Mouse (Mus musculus): Measurements from ENCODE around the gene Ybx1. TPM values are rescaled to one million over a fixed set of nuclear protein-coding genes. Genes with fewer than 3 reads are reported as not detected.
"Not testable (repeated sequence)": the region's sequence is repeated elsewhere in the genome, so short reads cannot be mapped to it uniquely, and the experiment has no call there.

Ybx1 gene
- total RNA-seq (2021) = 100 to 1,000 TPM; 218 to 230 TPM

DNA sequence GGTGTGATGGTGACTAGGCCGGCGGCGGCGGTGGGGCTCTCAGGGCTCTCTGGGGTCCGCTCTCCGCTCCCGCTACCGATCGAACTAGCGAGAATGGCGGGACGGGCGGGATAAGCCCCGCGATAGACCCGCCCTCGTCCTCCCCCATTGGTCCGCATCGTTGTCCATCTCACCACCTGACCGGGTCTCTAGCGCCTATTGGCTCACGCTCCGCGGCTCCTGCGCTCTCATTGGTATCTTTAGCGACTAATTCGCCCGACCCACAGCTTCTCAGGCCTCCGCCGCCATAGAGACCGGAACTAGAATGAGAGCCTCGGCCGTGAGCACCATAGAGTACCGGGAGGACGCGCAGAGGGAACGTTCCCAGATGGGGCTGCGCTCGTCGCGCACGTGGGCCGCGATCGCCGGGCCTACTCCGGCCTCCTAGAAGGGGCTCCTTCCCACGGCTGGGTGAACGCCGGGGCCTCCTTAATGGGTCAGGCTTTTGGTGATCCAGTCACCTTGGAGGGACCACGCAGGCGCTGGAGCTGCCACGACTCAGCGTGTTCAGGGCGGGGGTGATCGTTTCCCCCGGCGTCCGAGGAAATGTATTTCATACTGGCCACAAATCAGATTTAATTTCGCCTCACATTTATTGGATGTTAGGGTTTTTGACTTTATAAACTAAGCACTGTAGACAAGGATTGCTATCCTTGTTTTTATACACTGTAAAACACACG, at the start of gene Ybx1:
Gene Ybx1 (minus strand): TSS at position 190 of the 719 bp plus-strand sequence.
- DNase-seq (ENCODE audit: low spot score in 2 of 2) = peak; percentile 100
- intact Hi-C loops (cut with DNase I) = loop anchor here (1.0 to 2.0 kb wide), 2 partner anchors 26 to 48 kb away; partner anchors contain the start of gene Ppih

DNA sequence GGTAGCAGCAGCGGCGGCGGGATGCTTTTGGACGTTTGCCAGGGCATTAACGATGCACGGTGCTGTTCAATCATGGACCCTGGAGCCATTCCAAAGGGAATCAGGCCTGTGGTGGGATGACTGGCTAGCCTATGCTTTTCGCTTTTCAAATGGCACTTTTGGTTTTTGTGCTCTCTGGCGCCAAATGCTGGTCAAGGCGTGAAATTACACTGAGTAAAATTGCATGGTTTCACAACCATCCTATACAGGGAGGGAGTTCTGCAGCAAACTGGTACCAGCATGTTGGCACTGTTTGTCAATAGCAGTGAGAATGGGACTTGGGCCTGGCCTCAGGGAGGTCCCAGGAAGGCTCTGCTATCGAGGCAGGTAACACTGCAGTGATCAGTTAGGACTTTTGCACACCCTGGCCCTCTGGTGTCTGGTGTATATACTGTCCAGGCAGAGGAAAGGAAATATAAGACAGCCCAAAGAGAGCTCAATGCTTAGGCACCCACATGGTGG, 44.5 kb upstream of the Ybx1 start:
- peak; percentile 16 to 27 for DNase-seq (ENCODE audit: low spot score in 2 of 2)
- intact Hi-C loops (cut with DNase I) = no loop called here

- DNase-seq (ENCODE audit: low spot score in 2 of 2) = peak; percentile 6 to 9
- intact Hi-C loops (cut with DNase I) = no loop called here
These were observed 44.0 kb upstream of the Ybx1 start for GRCm38 (mm10) chr4:119338422-119338821.

DNA sequence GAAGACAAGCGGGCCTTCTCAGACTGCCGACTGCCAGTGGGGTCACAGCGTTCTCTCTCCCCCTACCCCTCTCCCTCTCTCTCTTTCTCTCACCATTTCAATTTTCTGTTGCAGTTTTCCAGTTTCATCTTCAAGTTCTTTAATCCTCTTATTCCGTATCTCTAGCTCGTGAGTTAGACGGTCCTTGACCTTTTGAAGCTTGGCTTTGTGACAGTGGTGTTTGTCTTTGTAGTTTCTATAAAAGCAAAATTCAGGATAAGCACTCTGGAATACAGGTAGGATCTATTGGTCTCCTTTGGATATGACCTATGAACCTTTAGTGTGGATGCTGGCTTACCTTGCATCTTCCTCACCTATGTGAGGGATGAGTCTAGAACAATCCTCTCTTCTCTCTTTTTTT, 39.1 kb upstream of the Ybx1 start:
- DNase-seq (ENCODE audit: low spot score in 2 of 2) = no peak
- intact Hi-C loops (cut with DNase I) = no loop called here

- intact Hi-C loops (cut with DNase I) = loop anchor here (1.0 kb wide), 1 partner anchor 27 kb away; the partner anchor contains the start of gene Ybx1
- peak; percentile 7 for DNase-seq (ENCODE audit: low spot score in 2 of 2)
These were observed 26.6 kb upstream of the Ybx1 start for GRCm38 (mm10) chr4:119320896-119321550.

DNA sequence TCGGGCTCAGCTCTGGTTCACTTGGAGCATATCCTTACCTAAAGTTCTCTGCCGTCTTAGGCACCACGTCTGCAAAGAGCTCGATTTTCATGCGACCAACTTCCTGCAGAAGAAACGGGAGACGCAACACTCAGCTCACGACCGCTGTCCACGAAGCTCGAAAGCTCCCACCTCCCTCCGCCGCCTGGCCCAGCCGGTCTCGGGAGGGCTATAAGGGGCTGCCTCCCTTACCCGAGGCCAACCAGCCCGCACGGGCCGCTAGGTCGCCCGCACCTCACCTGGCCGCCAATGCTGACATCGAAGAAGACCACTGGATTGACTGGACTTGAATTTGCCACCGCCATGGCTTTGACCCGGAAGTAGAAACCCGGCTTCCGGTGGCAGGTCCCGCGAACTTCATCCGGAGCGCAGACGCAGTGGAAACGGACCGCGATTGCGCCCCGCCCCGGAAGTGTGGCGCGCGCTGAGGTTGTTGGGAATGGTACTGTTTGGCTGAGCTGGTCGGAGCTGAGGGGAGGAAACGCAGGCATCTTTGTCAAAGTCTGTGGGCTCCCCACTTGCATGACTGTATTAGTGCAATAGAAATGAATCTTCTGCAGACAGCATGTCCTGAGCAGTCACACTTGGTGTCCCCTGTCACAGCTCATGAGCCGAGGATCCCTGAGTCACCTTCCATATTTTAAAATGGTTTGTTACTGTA, 25.9 kb upstream of the Ybx1 start, which contains the start of gene Ppih:
Gene Ppih (minus strand): TSS at position 416 of the 700 bp plus-strand sequence.
- peak; percentile 96 to 97 for DNase-seq (ENCODE audit: low spot score in 2 of 2)
- intact Hi-C loops (cut with DNase I) = loop anchor here (1.0 kb wide), 1 partner anchor 26 kb away; the partner anchor contains the start of gene Ybx1

DNA sequence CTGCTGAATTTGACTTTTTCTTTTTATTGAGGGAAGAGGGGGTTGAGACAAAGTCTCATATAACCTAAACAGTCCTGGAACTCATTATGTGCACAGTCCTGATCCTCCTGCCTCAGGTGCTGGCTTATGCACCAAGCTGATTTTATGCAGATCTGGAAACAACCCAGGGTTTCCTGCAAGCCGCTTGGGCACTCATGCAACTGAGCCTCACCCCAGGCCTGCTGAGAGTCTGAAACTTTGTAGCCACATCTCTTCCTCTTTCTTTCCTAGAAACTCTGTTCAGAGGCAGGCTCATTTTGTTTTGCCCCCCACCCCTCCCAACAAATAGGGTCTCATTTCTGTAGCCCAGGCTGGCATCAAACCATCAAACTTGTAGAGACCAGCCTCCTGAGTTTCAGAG, 19.4 kb upstream of the Ybx1 start:
- intact Hi-C loops (cut with DNase I) = no loop called here
- no peak for DNase-seq (ENCODE audit: low spot score in 2 of 2)

DNA sequence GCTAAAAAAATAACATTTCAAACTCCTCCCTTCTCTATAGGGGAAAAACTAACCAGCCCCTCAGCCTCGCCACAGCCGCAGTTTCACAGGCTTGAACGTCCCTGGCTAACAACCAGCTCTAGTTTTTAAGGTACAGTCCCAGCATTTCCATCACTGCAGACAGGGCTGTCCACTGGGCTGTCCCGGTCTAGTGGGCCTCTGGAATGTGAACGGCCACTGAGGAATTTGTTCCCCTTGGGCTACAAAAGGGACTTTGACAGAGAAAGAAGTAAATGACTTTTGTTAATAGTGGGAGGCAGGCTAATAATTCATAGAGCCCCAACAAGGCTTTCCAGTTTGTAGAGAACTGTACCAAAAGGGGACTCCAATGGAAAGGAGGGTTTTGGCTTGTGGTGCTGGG, 11.0 kb upstream of the Ybx1 start:
- intact Hi-C loops (cut with DNase I) = no loop called here
- no peak for DNase-seq (ENCODE audit: low spot score in 2 of 2)

DNA sequence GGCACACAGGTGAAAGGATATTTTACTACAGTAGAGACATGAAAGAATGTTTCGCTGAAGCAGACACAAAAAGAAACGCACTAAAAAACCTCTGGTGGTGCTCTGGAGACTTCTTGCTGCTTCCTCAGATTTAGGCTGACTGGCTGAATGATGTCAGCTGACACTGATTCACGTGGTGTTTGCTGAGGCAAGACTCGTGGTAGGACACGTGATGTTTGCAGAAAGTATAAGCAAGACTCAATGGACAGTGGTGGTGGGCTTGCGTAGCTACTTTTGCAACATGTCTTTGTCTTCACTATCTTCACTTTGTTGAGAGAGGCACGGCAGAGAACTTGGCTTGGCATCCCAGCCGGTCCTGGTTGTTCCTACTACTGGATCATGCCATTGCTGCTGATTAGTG, 8.9 kb upstream of the Ybx1 start:
- intact Hi-C loops (cut with DNase I) = no loop called here
- DNase-seq (ENCODE audit: low spot score in 2 of 2) = no peak

- intact Hi-C loops (cut with DNase I) = no loop called here
- no peak for DNase-seq (ENCODE audit: low spot score in 2 of 2)
These were observed 7.4 kb upstream of the Ybx1 start for GRCm38 (mm10) chr4:119301777-119302176.

- intact Hi-C loops (cut with DNase I) = no loop called here
- DNase-seq (ENCODE audit: low spot score in 2 of 2) = no peak
These were observed 6.4 kb upstream of the Ybx1 start for GRCm38 (mm10) chr4:119300761-119301160.

DNA sequence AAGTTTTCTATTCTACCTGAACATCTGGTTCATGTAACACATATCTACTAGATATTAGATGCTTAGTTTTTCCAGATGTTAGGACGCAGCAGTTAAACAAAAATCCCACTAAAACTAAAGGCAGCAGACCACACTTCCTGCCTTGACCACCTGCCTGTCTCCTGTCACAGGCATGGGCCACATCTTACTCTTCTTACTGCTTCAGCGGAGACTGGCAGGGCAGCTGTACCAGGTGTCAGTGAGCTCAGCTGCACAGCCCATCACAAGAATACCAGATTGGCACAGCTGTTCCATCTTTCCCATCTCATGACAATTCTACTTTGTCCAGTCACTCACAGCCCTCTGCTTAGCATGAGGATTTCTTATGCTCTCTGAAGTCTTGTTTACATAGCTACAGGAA, 3.0 kb upstream of the Ybx1 start:
- DNase-seq (ENCODE audit: low spot score in 2 of 2) = no peak
- intact Hi-C loops (cut with DNase I) = no loop called here

GRCm38 (mm10) chr4:119295134-119295453, 690 bp upstream of the Ybx1 start:
- intact Hi-C loops (cut with DNase I) = loop anchor here (2.0 kb wide), 1 partner anchor 48 kb away; no protein-coding TSS in a partner anchor
- DNase-seq (ENCODE audit: low spot score in 2 of 2) = peak in 1 of 2 experiments; percentile 8

GRCm38 (mm10) chr4:119293574-119294258, 688 bp downstream of the Ybx1 start:
- intact Hi-C loops (cut with DNase I) = loop anchor here (1.0 to 2.0 kb wide), 2 partner anchors 27 to 47 kb away; partner anchors contain the start of gene Ppih
- DNase-seq (ENCODE audit: low spot score in 2 of 2) = peak; percentile 16 to 23

DNA sequence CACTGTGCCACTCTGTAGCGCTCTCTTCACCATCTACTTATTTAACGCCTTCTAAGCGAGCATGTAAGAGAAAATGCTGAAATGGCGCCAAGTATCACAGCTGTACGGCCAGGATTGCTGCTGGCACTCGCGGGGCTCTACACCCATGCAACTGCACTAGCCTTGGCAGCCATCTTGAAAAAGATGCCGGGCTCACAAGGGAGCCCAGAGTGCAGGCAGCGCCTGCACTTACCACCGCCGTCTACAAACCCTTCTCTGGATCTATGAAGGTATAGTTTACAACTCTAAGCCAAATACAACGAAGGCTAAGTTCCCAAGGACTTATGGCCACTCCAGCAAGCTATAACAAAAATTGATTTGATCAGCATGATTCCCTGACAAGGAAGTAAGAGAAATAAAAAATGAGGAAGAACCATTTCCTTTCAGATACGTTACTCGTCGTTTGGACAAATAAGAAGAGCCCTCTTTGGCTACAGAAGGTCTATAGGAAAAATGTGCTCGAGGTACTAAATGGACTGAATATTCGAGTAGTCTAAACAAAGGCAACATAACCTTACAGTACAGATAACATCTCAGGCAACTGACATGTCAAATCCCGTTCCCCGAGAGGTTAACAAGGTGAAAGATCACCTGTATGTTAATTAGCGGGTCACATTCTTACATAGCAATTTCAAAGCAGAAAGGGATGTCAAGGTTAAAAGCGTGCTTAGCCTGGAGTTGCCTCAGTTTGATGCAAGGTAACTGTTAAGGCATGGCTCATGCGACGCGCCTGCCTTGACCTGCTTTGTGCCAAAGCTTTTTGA, 1.4 kb downstream of the Ybx1 start:
- intact Hi-C loops (cut with DNase I) = no loop called here

DNA sequence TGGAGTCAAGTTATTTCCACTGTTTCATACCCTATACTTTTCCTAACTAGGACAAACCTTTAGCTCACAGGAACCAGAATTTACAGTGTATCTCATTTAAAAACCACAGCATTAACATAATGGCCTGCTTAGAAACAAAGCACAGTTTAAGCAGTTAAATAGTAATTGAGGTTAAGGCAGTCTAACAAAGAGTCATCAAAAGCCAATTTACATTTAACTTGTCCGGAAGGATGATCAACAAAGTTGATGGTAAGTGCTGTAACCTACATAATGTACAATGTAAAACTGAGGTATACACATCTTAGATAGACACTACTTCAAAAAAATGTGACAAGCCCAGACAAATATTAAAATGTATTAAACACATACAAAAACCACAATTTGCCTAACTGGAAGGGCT, 2.5 kb downstream of the Ybx1 start:
- intact Hi-C loops (cut with DNase I) = no loop called here
- DNase-seq (ENCODE audit: low spot score in 2 of 2) = no peak

More for the DNA sequence above, 1.4 kb downstream of the Ybx1 start:
- peak; percentile 63 to 72 for DNase-seq (ENCODE audit: low spot score in 2 of 2)

DNA sequence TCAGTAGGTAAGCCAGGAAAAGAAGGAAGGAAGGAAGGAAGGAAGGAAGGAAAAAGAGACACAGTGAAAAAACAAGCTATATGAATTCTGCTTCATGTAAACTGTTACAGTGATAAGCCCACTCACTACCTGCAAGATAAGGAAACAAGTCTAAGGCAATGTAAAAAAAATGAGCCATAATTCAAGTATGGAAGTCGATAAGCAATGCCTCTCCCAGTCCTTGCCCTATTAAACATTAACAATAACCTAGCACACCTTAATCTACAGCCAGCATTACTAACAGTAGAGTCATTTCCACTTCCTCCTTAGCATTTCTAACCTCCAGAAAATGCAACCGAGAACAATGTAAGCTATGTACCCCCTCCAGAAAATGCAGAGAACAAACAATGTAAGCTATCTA, 9.1 kb downstream of the Ybx1 start:
- DNase-seq (ENCODE audit: low spot score in 2 of 2) = no peak

DNA sequence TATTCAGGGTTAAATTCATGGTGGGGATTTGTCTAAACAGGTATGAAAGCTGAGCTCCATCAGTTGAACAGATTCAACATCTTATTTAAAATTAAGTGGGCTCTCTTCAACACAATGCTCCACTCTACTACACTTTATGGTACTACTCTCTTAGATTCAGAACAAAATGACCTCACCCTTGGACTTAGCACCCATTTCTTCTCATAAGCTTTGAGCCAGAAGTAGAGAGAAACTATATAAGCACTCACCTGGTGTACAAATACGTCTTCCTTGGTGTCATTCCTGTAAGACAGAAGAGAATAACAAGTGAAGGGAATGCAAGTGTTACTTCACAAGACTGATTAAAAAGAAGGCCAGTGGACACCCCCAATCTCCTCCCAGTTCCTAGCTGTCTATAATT, 9.5 kb downstream of the Ybx1 start:
- DNase-seq (ENCODE audit: low spot score in 2 of 2) = no peak
- intact Hi-C loops (cut with DNase I) = no loop called here

More for the DNA sequence above, 9.1 kb downstream of the Ybx1 start:
- intact Hi-C loops (cut with DNase I) = no loop called here

DNA sequence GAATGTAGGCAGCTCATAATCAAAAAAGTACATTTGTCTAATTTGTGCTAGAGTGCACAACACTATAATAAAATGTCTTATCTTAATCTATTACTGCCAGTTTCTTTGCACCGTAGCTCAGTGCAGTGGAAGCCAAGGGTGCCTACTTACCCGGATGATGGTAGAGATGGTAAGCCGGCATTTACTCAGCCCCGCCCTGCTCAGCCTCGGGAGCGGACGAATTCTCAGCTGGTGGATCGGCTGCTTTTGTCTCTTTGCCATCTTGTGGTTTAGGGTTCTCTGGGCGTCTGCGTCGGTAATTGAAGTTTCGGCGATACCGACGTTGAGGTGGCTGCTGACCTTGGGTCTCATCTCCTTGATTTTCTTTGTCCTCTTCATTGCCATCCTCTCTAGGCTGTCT, 15.6 kb downstream of the Ybx1 start:
- intact Hi-C loops (cut with DNase I); DNase-seq (ENCODE audit: low spot score in 2 of 2): not testable (repeated sequence)
